Mouse (Mus musculus) spleen, postnatal 4 days (tissue): ENCODE results near the gene Slc47a1.

ENCODE experiments used
- DNase-seq, 2 experiments: peaks; one replicate each; pipeline ENCODE4 v3.0.0; 2022; ENCODE audit warnings: low spot score in 2 of 2

Slc47a1 gene

DNA sequence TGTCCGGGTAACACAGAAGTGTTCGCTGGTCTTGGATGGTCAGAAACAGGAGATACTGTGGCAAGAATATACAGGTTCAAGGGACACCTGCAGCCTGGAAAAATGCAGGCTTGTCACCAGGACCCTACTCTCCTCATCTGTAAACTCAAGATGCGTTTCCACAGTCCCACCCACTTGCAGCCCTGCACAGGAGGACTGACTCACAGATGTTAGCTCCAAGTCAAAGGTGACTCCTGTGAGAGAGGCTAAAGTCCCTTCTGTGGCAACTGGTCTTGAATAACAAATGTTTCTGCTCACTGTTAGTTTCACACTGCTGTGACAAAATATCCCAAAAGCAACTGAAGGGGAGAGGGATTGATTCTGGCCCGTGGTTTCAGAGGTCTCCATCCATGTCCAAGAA lies 506 bp upstream of the Slc47a1 start:
- no peak for DNase-seq

DNA sequence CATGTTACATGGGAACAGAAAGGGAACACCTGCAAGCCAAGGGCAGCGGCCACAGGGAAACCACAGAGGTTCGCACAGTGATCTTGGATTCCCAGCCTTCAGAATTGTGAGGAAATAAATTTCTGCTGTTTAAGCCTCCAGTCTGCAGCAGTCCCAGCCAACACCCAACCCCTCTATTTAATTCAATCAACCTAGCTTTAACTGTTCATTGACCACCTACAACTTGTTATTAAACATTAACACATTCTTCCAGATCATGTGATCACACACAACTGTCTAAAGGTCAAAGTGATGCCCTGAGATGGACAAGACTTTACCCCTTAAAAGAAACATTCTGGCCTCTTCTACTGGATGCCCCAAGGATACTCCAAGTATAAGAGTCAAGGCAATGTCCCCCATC lies 9.5 kb downstream of the Slc47a1 start:
- no peak for DNase-seq

DNA sequence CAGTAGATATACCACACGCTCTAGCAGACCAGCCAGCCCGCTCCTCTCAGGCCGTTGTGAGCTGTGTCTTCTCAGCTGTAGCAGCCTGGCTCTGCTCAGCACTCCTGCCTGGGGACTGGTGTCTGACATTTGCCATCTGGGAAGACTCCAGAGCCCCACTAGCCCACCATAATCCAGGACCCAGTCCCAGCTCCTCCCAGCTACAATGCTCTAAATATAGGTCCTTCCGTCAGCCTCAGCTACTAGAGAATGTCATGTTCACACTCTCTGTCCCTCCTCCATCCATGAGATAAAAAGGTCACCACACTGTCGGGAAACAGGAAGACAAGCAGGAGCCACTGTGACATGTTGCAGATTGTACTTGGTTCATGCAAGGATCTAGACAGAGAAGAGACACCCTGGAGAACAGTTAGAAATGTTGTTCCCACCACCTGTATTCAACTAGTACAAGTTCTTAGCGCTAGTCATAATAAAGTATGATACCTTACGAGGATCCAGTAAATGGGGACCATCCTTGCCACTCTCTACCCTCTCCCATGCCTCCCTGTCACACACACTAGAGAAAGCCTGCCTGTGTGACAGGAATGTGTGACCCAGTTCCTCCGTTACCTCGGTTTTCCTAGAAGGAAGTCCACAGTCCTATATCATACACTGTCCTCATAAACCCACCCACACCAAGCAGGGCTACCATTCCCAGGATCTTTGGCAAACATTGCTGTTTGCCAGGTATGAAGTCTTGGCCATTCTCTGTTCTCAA lies 11.4 kb downstream of the Slc47a1 start:
- DNase-seq = no peak

DNA sequence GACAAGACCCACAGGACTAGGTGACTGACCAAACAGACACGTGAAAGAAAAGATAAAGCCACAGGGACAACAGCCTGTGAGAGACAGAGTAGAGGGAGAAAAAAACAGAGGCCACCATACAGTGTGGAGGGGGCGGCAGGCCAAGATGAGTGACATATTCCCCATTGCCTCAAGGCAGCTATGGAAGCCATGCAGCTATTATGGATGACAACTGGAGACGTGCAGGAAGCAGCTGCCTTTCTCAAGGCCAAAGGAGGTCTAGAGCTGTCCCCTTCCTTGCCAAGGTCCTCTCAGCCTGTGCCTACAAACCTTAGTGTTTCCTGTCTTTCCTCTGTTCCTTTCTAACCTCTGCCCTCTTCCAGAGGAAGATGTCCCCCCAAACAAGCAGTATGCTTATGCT lies 12.2 kb downstream of the Slc47a1 start:
- DNase-seq = no peak

DNA sequence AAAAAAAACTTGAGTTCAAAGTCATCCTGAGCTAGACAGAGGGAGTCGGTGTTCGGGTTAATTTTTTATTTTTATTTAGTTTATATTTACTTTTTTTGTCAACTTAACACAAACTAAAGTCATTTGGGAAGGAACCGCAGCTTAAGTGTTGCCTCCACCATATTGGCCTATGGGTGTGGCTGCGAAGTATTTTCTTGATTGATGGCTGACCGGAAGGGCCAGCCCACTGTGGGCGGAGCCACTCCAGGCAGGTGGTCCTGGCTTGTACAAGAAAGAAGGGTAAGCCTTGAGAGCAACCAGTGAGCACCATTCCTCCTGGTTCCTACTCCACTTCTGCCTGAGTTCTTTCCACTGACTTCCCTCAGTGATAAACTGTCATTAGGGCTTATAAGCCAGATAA lies 14.0 kb downstream of the Slc47a1 start:
- DNase-seq = no peak

DNA sequence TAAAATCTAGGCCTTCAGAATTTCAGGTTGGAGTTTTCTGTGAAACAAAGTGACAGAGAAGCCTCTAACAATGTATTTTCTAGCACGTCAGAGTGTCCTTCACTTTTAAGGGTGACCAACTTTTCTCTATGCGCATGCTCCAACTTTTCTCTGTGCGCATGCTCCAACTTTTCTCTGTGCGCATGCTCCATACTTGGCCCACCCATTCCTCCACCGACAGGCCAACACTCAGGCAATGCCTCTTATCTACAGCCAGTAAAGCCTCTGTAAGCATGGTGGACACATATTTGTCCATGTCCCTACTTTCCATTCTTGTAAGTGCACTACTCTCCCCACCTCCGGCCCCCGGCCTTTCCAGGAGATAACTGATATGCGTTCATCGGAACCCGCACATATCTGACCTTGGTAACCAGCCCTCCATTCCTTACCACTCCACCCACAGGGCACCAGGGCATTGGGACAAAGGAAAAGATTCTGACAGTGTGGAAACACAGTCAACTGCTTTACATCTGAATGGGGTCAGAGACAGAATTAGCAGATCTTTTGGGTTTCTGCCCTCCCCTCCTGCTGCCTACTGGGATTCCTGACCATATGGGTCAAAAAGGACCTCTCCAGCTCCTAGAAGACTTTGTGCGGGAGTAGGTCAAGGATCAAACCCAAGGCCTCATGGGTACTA lies 16.5 kb downstream of the Slc47a1 start:
- no peak for DNase-seq

DNA sequence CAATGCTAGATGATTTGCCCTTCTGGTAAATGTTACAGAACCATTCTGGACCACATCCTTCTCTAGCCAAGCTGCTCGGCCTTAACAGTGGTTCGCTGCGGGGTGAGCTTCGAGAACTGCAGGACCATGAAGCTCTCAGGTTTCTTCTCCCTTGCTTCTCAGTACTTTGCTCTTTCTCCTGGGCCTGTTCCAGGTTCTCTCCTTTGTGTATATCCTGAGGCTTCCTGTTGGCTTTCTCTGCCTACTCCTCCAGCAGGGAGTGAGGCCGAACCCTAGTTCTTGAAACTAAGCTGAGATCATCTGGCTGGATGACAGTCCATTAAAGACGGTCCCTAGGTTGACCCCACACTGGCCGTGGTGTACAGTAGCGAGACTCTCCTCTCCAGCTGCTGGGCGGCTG lies 21.5 kb downstream of the Slc47a1 start:
- DNase-seq = no peak

DNA sequence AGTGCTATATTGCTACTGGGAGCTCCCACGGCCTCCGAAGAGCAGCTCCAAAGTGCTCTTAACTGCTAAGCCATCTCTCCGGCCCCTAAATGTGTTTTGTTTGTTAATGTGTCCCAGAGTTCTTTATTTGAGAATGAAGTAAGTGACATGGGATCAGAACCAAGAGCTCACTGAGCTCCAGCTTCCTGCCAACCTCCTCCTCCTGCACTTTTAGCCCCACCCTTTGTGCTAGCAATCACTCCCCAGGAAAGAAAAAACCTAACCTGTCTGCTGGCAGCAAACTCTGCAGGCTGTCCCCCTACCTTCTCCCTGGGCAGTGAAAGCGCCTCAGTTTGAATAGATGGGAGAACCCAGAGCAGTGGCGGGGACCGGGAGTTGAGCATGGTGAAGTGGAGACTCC lies 22.0 kb downstream of the Slc47a1 start:
- no peak for DNase-seq

DNA sequence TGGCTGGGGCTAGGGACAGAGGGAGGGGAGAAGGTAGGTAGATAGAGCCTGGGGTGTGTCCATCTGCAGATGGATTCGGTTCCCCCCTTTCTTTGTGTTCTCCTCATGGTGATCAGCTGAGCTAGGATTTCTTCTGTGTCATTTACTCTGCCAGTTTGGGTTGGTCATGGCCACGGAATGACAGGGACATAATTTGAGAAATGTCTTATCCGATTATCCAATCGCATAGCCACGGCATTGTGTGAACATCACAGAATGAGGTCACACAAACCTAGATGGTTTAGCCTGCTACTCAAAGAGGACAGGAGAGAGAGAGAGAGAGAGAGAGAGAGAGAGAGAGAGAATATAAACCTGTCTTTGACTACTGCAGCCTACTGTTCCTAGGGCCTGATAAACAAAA lies 22.8 kb downstream of the Slc47a1 start:
- DNase-seq = no peak

DNA sequence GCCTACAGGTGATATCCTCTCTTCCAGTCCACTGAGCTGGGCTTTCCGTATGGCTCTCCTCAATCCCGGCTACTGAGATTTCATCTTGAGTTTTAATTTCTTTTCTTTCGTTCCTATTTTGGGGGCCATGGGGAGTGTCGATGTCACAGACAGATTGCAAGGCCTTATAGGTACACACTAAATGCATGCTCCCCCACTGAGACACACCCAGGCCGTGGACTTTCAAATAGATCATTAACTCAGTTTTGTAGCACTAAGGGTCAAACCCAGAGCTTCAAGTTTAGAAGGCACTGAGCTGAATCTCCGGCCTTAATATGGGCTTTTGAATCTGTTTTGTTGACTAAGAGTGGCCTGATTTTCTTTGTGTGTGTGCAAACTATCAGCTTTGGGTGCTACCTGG lies 23.8 kb downstream of the Slc47a1 start:
- DNase-seq = no peak

DNA sequence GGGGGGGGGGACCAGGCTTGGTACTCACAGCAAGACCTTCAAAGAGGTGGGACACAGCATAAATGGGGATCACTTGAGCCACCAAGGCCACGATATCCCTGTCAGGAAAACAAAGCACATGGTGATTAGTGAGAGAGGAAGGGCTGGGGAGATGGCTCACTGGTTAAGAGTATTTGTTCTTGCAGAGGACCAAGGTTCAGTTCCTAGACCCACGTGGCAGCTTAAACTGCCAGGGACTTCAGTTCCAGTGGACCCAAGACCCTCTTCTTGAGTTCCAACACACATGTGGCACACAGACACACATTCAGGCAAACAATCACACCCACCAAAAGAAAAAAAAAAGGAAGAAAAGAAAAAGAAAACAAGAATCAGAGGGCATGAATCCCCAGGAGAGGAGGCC lies 25.1 kb downstream of the Slc47a1 start:
- DNase-seq = no peak

DNA sequence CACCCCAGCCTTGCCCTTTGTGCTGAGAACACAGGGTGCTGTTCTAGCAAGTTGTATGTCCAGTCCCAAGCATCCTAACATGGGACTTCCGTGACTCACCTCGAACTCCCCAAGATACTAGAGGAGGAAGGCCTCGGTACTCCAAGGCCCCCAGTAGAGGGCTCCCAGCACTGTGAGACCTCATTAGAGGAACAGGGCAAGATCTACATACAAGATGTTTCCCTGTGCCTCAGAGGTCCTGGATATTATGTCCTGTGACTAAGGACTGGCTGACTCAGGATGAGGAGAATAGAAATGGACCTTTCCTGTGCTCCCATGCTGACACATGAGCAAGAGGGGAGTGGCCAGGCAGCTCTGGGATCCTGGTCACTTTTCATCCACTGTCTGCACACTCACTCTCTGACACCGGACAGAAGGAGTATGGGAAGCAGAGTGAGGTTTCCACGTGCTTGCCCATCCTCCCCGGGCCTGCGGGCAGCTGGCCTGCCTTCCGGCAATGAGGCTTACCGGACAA lies 25.9 kb downstream of the Slc47a1 start:
- DNase-seq = no peak

DNA sequence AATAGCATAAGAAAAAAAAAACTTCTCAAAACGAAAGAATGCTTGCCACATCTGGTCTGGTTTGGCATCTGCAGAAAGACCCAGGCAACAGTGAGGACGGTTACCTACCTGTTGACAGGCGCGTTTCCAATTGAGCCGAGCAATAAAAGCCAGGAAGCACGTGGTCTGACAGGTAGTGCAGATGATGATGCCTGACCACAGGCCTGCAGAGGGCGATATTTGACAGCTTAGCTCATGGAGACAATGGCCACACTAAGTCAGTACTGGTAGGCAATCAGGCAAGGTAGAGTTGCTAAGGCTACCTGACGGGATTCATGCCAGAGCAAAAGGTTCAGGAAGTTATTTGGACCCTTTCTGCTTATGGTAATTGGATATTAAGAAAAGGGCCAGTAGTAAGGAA lies 28.8 kb downstream of the Slc47a1 start:
- DNase-seq = peak; percentile 53 to 76

DNA sequence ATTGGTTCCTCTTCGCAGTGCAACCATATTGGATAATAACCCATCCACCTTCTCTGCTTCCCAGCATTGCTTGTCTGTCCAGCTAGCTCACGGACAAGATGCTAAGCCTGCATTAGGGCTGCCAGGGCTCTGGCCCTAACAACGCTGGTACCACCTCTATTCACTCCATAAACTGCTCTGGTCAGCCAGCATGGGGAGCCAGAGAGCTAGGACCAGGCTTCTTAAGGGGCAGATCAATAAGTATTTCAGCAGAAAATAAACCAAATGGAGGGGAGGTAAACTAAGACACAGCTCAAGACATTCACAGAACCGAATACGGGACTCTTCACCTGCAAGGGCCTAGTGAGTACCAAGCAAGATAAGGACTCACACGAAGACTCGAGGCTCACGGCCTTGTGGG lies 32.0 kb downstream of the Slc47a1 start:
- DNase-seq = no peak

DNA sequence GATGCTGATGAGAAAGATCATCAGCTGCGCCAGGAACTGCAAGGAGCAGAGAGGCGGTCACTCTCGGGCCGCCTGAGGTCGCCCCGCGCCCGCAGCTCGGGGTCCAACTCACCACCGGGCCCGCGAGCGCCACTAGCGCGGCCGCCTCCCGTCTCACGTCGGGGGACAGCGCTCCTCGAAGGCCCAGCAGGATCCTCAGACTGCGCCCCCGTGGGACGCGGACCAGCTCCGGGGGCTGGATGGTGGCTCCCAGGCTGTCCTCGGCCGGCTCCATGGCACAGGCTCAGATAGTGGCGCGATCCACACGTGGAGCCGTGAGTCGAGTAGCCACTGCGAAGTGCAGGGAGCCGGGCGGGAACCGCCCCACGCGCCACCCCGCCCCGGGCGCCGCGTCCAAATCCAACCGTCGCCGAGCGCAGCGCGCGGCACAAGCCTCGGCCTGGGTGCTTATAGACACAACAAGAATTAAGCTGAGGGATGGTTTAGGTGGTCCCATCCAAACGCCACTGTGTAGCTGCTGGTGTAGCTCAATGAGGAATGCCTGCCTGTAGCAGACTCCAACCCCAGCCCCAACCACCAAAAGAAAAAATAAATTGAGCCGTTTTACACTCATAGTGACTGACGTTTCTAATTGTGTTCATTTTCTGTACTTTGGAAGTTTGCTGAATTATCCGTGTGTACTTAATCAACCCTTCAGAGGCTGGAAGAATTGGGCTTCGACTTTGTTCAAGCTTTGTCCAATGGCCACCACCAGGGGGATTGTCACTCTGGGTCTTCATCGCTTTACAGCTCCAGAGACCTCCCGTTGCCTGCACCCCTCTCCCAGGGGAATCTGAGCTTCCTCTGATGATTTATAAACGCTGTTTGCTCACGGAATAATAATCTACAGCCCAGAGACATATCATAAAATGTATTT lies 35.4 kb downstream of the Slc47a1 start, which contains the start of gene Slc47a2:
TSS of gene Slc47a2 (minus strand) at position 356 of the 916 bp plus-strand sequence.
- no peak for DNase-seq

DNA sequence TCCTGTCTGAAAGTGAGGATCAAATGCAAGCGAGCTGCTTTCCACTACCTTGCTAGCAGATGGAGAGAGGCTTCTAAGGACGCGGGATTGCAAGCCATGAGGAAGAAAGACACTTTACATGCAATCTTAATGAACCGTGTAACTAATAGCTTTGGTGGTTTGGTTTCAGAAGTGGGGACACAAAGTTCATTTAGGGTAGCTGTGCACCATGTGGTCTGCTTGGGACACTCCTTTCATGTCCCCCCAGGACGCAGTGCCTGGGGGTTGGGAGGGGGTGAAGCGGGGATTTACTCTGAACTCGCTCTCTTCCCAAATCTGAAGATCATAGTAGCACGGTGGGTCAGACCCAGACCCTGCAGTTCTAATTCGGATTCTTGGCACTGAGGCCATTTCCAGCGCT lies 36.2 kb downstream of the Slc47a1 start:
- no peak for DNase-seq

DNA sequence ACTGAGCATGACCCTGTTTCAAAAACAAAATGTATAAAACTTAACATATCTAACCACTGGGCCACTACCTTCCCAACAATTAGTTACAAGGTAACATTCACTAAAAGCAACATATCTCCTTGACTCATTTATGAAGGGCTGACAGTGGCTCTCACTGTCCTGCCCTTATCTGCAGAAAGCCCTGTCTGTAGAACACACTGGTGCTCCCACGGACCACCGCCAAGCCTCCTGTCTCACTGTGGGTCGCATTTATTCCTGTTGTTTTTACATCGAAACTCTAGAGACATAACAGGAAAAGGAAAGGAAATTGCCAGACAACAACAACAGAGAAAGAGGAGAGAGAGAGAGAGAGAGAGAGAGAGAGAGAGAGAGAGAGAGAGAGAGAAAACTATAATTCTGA lies 36.9 kb downstream of the Slc47a1 start:
- no peak for DNase-seq

DNA sequence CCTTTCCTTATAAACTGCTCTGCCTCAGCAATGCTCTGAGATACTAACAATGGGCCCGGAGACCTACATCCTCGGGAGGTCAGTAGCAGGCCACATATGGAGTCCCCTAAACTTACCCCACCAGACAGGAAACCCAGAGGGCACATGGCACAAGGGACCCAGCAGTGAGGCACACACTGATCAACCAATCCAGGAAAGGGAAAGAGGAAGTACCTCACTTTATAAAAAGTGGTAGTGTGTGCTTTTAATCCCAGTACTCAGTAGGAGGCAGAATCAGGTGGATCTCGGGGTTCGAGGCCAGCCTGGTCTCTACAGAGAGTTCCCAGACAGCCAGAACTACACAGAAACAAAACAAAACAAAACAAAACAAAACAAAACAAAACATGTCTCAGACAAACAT lies 37.8 kb downstream of the Slc47a1 start:
- no peak for DNase-seq

DNA sequence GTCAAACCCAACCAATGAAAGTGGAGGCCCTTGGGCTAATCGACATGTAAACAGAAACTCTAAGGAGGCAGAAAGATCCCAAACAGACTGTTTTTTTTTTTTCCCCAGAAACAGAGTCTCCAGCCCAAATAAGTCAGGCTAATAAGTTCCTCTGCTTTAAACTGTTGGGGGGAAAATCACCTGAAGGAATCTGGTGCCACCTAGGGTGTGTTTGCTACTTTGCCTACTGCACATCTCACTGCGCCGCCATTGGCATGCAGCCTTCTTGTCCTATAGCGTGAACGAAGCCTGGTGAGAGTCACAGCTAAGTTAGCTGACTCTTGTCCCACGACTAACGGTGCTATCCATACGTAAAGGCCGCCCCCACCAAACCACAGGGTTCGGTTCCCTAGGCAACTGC lies 40.6 kb downstream of the Slc47a1 start:
- DNase-seq = no peak

DNA sequence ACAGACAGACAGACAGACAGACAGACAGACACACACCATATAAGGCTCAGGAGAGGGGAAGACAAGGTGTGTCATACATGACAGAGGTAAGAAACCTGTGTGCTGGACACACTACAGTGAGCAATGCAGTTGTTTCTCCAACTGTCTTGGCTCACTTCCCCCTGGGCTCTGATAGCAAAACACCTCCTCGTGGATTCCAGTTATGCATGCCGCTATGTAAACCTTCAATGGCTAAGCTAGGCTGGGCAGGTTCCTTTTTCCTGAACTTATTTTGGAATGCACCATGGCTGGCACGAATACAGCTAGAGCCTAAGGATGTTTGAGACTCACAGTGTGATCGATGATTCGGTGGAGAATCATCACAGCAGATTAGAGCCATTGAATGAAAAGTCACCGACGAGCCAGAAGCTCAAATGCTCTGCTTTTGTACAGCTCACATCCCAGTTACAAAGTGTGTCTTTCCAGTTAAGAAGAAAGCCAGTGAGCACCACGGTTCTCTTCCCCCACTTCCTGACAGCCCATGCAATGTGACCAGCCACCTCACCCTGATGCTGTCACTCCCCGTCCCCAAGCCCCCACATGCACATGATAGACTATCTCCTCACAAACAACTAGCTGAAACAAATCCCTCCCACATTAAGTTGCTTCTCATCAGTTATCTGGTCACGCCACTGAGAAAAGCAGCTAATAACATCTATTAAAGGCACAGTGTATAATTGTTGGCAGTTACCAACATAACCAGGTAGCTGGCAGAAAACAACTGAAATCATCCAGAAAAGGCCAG lies 57.0 kb downstream of the Slc47a1 start:
- DNase-seq = no peak

DNA sequence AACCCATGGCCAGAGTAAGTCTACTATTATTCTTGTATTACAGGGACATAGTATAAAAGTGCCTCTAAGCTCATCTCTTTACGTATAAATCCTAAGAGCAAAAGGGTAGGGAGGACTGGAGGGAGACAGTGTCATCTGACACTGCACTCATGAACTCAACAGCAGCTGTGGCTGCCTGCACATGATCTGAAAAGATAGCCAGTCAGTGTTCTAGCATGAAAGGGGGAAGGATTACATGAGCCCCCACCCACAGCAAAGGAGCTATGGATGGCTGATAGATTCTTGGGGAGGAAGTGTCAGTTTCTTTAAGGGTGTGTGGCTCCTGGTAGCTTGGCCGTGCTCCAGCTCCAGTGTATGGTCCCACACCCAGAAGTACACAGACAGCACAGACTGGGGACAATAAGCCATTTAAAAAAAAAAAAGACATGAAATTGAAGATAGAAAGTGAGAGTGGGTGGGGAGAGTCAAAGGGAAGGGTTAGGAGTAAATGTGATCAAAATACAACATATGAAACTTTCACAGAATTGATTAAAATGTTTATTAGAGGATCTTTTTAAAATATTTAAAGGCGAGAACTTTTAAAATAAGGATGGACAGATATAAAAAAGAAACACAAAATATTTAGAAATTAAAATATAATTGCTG lies 58.1 kb downstream of the Slc47a1 start:
- DNase-seq = no peak
